Mouse (Mus musculus) gonadal fat pad, adult 2 months (tissue): ENCODE measurements around the gene Sinhcaf. TPM values are rescaled to one million over a fixed set of nuclear protein-coding genes. Genes with fewer than 3 reads are reported as not detected.
"Not testable (repeated sequence)": the region's sequence is repeated elsewhere in the genome, so short reads cannot be mapped to it uniquely, and the experiment has no call there.

Experiments
- DNase-seq: peaks from one replicate; pipeline ENCODE4 v3.0.0-alpha.2; 2012; ENCODE audit warnings: low read depth
- polyA plus RNA-seq: library from polyadenylated mRNA; depleted of rRNA; stranded (reverse); fragments of >200 nt; gene quantifications from 2 replicates; pipeline ENCODE4 v1.2.3, GENCODE M21; 2012; rRNA removed

Gene Sinhcaf
- 3.6 and 5.3 TPM in 2 replicates for polyA plus RNA-seq

- peak; percentile 77 for DNase-seq
Measured at GRCm38 (mm10) chr6:148946409-148946742, at the start of gene Sinhcaf. Sinhcaf (minus strand) TSS chr6:148946467.

GRCm38 (mm10) chr6:148994327-148994999 is 48.2 kb upstream of the Sinhcaf start:
- no peak for DNase-seq

GRCm38 (mm10) chr6:148993117-148994077 is 47.1 kb upstream of the Sinhcaf start:
- DNase-seq, result no peak

- no peak for DNase-seq
Measured at GRCm38 (mm10) chr6:148992373-148993116, 46.3 kb upstream of the Sinhcaf start.

- no peak for DNase-seq
Measured at GRCm38 (mm10) chr6:148991660-148992372, 45.5 kb upstream of the Sinhcaf start.

- not testable (repeated sequence) for DNase-seq
Measured at GRCm38 (mm10) chr6:148989792-148990491, 43.7 kb upstream of the Sinhcaf start.

GRCm38 (mm10) chr6:148986003-148986402 is 39.7 kb upstream of the Sinhcaf start:
- DNase-seq, result no peak

GRCm38 (mm10) chr6:148980495-148980894 is 34.2 kb upstream of the Sinhcaf start:
- DNase-seq, result no peak

GRCm38 (mm10) chr6:148975096-148975495 is 28.8 kb upstream of the Sinhcaf start:
- DNase-seq, result no peak

- no peak for DNase-seq
Measured at GRCm38 (mm10) chr6:148972891-148973290, 26.6 kb upstream of the Sinhcaf start.

GRCm38 (mm10) chr6:148972059-148972848 is 26.0 kb upstream of the Sinhcaf start:
- DNase-seq, result no peak

- DNase-seq, result no peak
Measured at GRCm38 (mm10) chr6:148971385-148971940, 25.2 kb upstream of the Sinhcaf start.

GRCm38 (mm10) chr6:148961285-148961684 is 15.0 kb upstream of the Sinhcaf start:
- no peak for DNase-seq

- peak; percentile 64 for DNase-seq
Measured at GRCm38 (mm10) chr6:148959540-148960238, 13.4 kb upstream of the Sinhcaf start.

- no peak for DNase-seq
Measured at GRCm38 (mm10) chr6:148958712-148959111, 12.4 kb upstream of the Sinhcaf start.

- DNase-seq, result no peak
Measured at GRCm38 (mm10) chr6:148957046-148957445, 10.8 kb upstream of the Sinhcaf start.

GRCm38 (mm10) chr6:148955641-148956420 is 9.6 kb upstream of the Sinhcaf start:
- DNase-seq, result no peak

GRCm38 (mm10) chr6:148946881-148947405 is 676 bp upstream of the Sinhcaf start:
- DNase-seq, result no peak
